Mouse (Mus musculus): ENCODE measurements around the gene Prim1. TPM values are rescaled to one million over a fixed set of nuclear protein-coding genes. Genes with fewer than 3 reads are reported as not detected.
A peak's percentile ranks its signal among the peaks of the same experiment; 100 is the strongest.
"Not testable (repeated sequence)": the region's sequence is repeated elsewhere in the genome, so short reads cannot be mapped to it uniquely, and the experiment has no call there.

Gene Prim1
- polyA plus RNA-seq, 1 experiment from 2014 or later, result 68.6 TPM

GRCm38 (mm10) chr10:128037921-128038320 lies 23.0 kb downstream of the Prim1 start:
- Histone ChIP-seq H3K4me2 (replicated peaks) (peak overlapping the region; percentile 34), H3K27ac (replicated peaks) (0 out of 2 replicates have a peak overlapping the region, but pooled peaks have one; percentile 44), H3K9ac (no peak overlapping the region), H3K9me3 (replicated peaks) (no peaks in the 10 kb centered on the region), H3K4me1 (peaks cover 61% of the 10 kb centered on the region), H3K36me3 (peaks cover 40% of the 10 kb centered on the region), H3K4me3 (replicated peaks) (peak overlapping the region; percentile 16), H3K27me3 (no peaks in the 10 kb centered on the region)
- 59% methylated on average over 3 of the region's 3 CpGs for WGBS
- ATAC-seq (ENCODE audit: insufficient number of reproducible peaks, low FRiP score, low TSS enrichment, low read depth), result no peak

DNA sequence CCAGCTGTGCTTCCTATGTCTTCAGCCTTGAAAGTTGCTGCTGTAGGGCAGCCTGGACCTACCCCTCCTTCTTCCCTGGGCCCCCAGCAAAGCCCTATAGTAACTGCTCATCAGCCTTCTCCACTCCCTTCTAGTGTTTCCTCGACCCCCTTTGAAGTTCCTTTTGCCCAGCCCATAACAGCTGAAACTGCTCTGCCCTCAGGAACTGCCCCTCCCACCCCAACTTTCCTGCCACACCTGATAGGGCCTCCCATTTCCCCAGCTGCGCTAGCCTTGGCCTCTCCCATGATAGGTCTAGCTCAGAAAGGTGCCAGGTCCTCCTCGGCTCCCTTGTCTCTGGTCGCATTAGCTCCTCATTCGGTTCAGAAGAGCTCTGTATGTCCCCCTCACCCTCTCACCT lies 24.2 kb downstream of the Prim1 start:
- Histone ChIP-seq H3K27me3 (no peaks in the 10 kb centered on the region), H3K27ac (replicated peaks) (0 out of 2 replicates have a peak overlapping the region, but pooled peaks have one; percentile 3), H3K4me1 (peaks cover 74% of the 10 kb centered on the region), H3K4me3 (replicated peaks) (no peak overlapping the region), H3K36me3 (peaks cover 52% of the 10 kb centered on the region), H3K4me2 (replicated peaks) (peak overlapping the region; percentile 34), H3K9me3 (replicated peaks) (no peaks in the 10 kb centered on the region), H3K9ac (no peak overlapping the region)
- 38% methylated on average over 5 of the region's 5 CpGs for WGBS
- ATAC-seq (ENCODE audit: insufficient number of reproducible peaks, low FRiP score, low TSS enrichment, low read depth), result no peak

DNA sequence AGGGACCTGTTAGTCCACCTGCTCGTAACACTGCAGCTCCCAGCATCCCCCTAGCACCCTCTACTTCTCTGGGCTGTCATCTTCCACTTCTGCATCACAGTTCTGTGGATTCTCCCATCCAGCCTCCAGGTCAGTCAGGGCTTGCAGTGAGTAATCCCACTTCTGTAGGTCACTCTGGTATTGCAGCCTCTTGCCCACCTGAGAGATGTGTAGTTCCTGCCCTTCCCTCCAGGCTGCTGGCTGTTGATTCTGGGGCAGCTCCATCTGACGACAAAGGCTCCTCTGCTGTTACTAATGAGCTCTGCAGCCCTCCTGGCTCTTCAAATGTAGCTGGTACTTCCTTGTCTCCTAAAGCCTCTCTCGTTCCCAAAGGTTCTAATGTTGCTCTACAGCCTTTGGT lies 24.9 kb downstream of the Prim1 start:
- H3K9me3 ChIP-seq (replicated peaks), result no peaks in the 10 kb centered on the region
- H3K9ac ChIP-seq, result no peak overlapping the region
- WGBS, result 54% methylated on average over 3 of the region's 3 CpGs
- H3K27me3 ChIP-seq, result no peaks in the 10 kb centered on the region
- no peak overlapping the region for H3K4me2 ChIP-seq (replicated peaks)
- H3K4me3 ChIP-seq (replicated peaks), result no peak overlapping the region
- H3K4me1 ChIP-seq, result peaks cover 77% of the 10 kb centered on the region
- H3K36me3 ChIP-seq, result peaks cover 59% of the 10 kb centered on the region
- ATAC-seq (ENCODE audit: insufficient number of reproducible peaks, low FRiP score, low TSS enrichment, low read depth), result no peak
- peak overlapping the region; percentile 3; the same call in 1 of the 2 replicates for H3K27ac ChIP-seq (replicated peaks)

DNA sequence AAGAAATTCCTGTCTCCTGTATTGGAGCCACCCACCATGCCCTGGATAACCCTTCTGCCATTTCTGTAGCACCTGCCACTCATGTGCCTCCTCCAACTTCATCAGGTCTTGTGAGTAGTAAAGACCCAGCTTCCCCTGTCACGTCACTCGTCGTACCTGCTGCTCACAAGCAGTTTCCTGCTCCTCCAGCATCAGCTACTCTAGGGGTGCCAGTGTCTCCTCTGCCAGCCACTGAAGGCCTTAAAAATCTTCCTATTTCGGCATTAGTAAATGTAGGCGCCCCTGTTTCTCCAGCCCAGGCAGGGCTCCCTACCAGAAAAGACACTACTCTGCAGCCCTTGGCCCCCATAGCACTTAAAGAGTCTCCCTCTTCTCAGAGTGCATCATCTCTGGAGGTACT lies 25.3 kb downstream of the Prim1 start:
- Histone ChIP-seq H3K4me1 (peaks cover 78% of the 10 kb centered on the region), H3K9ac (no peak overlapping the region), H3K36me3 (peaks cover 63% of the 10 kb centered on the region), H3K9me3 (replicated peaks) (no peaks in the 10 kb centered on the region), H3K4me2 (replicated peaks) (no peak overlapping the region), H3K27me3 (no peaks in the 10 kb centered on the region), H3K27ac (replicated peaks) (no peak overlapping the region), H3K4me3 (replicated peaks) (no peak overlapping the region)
- ATAC-seq (ENCODE audit: insufficient number of reproducible peaks, low FRiP score, low TSS enrichment, low read depth), result no peak
- WGBS, result 86% methylated on average over 5 of the region's 5 CpGs

GRCm38 (mm10) chr10:128041636-128042035 lies 26.7 kb downstream of the Prim1 start:
- Histone ChIP-seq H3K4me1 (peaks cover 78% of the 10 kb centered on the region), H3K36me3 (peaks cover 76% of the 10 kb centered on the region), H3K9ac (no peak overlapping the region), H3K4me2 (replicated peaks) (no peak overlapping the region), H3K27me3 (no peaks in the 10 kb centered on the region), H3K9me3 (replicated peaks) (no peaks in the 10 kb centered on the region), H3K4me3 (replicated peaks) (no peak overlapping the region), H3K27ac (replicated peaks) (no peak overlapping the region)
- WGBS, result 54% methylated on average over 4 of the region's 4 CpGs
- no peak for ATAC-seq (ENCODE audit: insufficient number of reproducible peaks, low FRiP score, low TSS enrichment, low read depth)

- Histone ChIP-seq H3K4me1 (peaks cover 71% of the 10 kb centered on the region), H3K27ac (replicated peaks) (no peak overlapping the region), H3K36me3 (peaks cover 82% of the 10 kb centered on the region), H3K4me3 (replicated peaks) (no peak overlapping the region), H3K27me3 (no peaks in the 10 kb centered on the region), H3K9me3 (replicated peaks) (no peaks in the 10 kb centered on the region), H3K4me2 (replicated peaks) (no peak overlapping the region), H3K9ac (no peak overlapping the region)
- WGBS, result 86% methylated on average over 3 of the region's 3 CpGs
- no peak for ATAC-seq (ENCODE audit: insufficient number of reproducible peaks, low FRiP score, low TSS enrichment, low read depth)
These were observed 27.5 kb downstream of the Prim1 start for GRCm38 (mm10) chr10:128042466-128042865.

GRCm38 (mm10) chr10:128043041-128043835 lies 28.3 kb downstream of the Prim1 start:
- ATAC-seq (ENCODE audit: insufficient number of reproducible peaks, low FRiP score, low TSS enrichment, low read depth), result no peak
- Histone ChIP-seq H3K27ac (replicated peaks) (no peak overlapping the region; the same call in 1 of the 2 replicates), H3K4me1 (peaks cover 65% of the 10 kb centered on the region), H3K4me2 (replicated peaks) (no peak overlapping the region), H3K4me3 (replicated peaks) (no peak overlapping the region), H3K9ac (no peak overlapping the region), H3K9me3 (replicated peaks) (no peaks in the 10 kb centered on the region), H3K27me3 (no peaks in the 10 kb centered on the region), H3K36me3 (peaks cover 89% of the 10 kb centered on the region)
- WGBS, result 59% methylated on average over 3 of the region's 3 CpGs

DNA sequence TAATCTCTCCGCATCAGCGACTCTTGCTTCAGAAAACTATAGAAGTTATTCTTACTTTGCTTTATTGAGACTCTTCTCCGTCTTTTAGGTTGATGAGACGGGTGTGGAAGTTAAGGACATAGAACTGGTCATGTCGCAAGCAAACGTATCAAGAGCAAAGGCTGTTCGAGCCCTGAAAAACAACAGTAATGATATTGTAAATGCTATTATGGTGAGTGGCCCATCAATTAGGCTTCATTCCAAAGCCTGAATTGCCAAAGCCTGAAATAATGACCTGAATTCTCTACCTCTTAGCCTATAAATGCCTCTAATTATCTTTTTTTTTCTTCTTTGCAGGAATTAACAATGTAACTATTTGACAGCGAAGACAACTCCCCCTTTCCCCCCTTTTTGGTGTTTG lies 33.2 kb downstream of the Prim1 start:
- H3K4me3 ChIP-seq (replicated peaks), result no peak overlapping the region
- no peaks in the 10 kb centered on the region for H3K27me3 ChIP-seq
- peaks cover 19% of the 10 kb centered on the region for H3K4me1 ChIP-seq
- H3K27ac ChIP-seq (replicated peaks), result no peak overlapping the region
- no peaks in the 10 kb centered on the region for H3K9me3 ChIP-seq (replicated peaks)
- H3K9ac ChIP-seq, result no peak overlapping the region
- 95% methylated on average over 8 of the region's 8 CpGs for WGBS
- no peak overlapping the region for H3K4me2 ChIP-seq (replicated peaks)
- no peak for ATAC-seq (ENCODE audit: insufficient number of reproducible peaks, low FRiP score, low TSS enrichment, low read depth)
- H3K36me3 ChIP-seq, result peaks cover 72% of the 10 kb centered on the region

DNA sequence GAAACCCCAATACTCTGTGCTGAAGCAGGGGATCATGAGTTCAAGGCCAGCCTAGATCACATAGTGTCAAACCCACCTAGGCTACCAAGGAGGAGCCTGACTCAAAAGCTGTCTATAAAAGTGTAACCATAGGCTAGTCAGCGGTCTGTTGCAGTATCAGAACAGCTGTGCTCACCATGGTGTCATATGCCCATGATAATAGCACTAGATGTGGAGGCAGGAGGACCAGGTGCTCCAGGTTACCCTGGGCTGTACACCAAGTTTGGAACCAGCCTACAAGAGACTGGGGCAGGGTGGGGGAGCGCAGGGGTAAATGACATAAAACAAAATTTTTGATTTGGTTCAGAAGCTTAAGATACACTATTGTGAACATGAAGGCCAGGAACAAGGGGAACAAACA lies 34.8 kb downstream of the Prim1 start:
- H3K9me3 ChIP-seq (replicated peaks), result no peaks in the 10 kb centered on the region
- H3K36me3 ChIP-seq, result peaks cover 57% of the 10 kb centered on the region
- H3K9ac ChIP-seq, result no peak overlapping the region
- H3K4me2 ChIP-seq (replicated peaks), result no peak overlapping the region
- no peak overlapping the region for H3K27ac ChIP-seq (replicated peaks)
- no peak for ATAC-seq (ENCODE audit: insufficient number of reproducible peaks, low FRiP score, low TSS enrichment, low read depth)
- no peak overlapping the region for H3K4me3 ChIP-seq (replicated peaks)
- H3K4me1 ChIP-seq, result peaks cover 3% of the 10 kb centered on the region; the same call in 1 of the 2 replicates
- H3K27me3 ChIP-seq, result no peaks in the 10 kb centered on the region
- WGBS, result 97% methylated on average over 2 of the region's 2 CpGs

- Histone ChIP-seq H3K27me3 (no peaks in the 10 kb centered on the region), H3K27ac (replicated peaks) (no peak overlapping the region), H3K4me2 (replicated peaks) (no peak overlapping the region), H3K4me1 (no peaks in the 10 kb centered on the region), H3K9me3 (replicated peaks) (no peaks in the 10 kb centered on the region), H3K9ac (no peak overlapping the region), H3K4me3 (replicated peaks) (no peak overlapping the region), H3K36me3 (peaks cover 52% of the 10 kb centered on the region)
- 87% methylated on average over 2 of the region's 2 CpGs for WGBS
- no peak for ATAC-seq (ENCODE audit: insufficient number of reproducible peaks, low FRiP score, low TSS enrichment, low read depth)
These were observed 35.4 kb downstream of the Prim1 start for GRCm38 (mm10) chr10:128050355-128050754.

DNA sequence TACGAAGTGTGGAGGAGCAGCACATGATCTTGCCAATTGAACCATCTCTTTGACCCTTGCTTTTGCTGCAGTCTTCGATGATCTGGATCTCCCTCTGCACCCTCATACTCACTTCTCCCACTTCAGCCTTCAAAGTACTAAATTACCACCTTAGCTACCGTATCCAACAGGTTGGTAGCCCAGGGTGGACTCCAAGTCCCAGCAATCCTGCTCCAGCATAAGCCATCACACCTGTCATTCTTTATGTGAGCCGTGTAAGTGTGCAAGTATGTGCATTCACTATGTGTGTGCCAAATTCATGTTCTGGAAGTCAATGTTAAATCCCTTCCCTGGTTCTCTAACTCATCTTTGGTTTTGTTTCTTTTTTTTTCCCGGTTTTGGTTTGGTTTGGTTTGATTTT lies 36.6 kb downstream of the Prim1 start:
- no peak overlapping the region for H3K27ac ChIP-seq (replicated peaks)
- no peaks in the 10 kb centered on the region for H3K4me1 ChIP-seq
- 93% methylated on average over 5 of the region's 5 CpGs for WGBS
- H3K27me3 ChIP-seq, result no peaks in the 10 kb centered on the region
- H3K9me3 ChIP-seq (replicated peaks), result no peaks in the 10 kb centered on the region
- H3K4me2 ChIP-seq (replicated peaks), result no peak overlapping the region
- no peak overlapping the region for H3K4me3 ChIP-seq (replicated peaks)
- H3K9ac ChIP-seq, result no peak overlapping the region
- no peak for ATAC-seq (ENCODE audit: insufficient number of reproducible peaks, low FRiP score, low TSS enrichment, low read depth)
- H3K36me3 ChIP-seq, result peaks cover 39% of the 10 kb centered on the region

GRCm38 (mm10) chr10:128052136-128052535 lies 37.2 kb downstream of the Prim1 start:
- H3K4me3 ChIP-seq (replicated peaks); H3K9ac ChIP-seq; H3K4me2 ChIP-seq (replicated peaks); H3K27ac ChIP-seq (replicated peaks); H3K27me3 ChIP-seq; H3K4me1 ChIP-seq; H3K9me3 ChIP-seq (replicated peaks); ATAC-seq (ENCODE audit: insufficient number of reproducible peaks, low FRiP score, low TSS enrichment, low read depth): not testable (repeated sequence)
- WGBS, result 100% methylated on average over 1 of the region's 2 CpGs
- H3K36me3 ChIP-seq, result peaks cover 35% of the 10 kb centered on the region
